Mouse (Mus musculus) hindbrain, postnatal 0 days (tissue): ENCODE data around the gene Hes6. TPM values are rescaled to one million over a fixed set of nuclear protein-coding genes. Genes with fewer than 3 reads are reported as not detected.
A peak's percentile ranks its signal among the peaks of the same experiment; 100 is the strongest.

Experiments used
- ATAC-seq: fragments of 200-750 bp; cut with Nextera tagmentation; 2 replicates; pipeline ENCODE4 v1.8.0; 2017; ENCODE audit warnings: mild to moderate bottlenecking, moderate TSS enrichment, moderate library complexity
- DNase-seq: peaks from one replicate; pipeline ENCODE4 v3.0.0-alpha.2; 2015; ENCODE audit warnings: low spot score
- H3K27ac ChIP-seq: fragments of 300-500 bp; sonication (generic); 2 replicates; pipeline ENCODE4 v1.5.1; 2014; ENCODE audit warnings: mild to moderate bottlenecking
- H3K27me3 ChIP-seq: fragments of 300-500 bp; sonication (generic); 2 replicates; pipeline ENCODE4 v1.6.1; 2014; ENCODE audit warnings: low read length, mixed read lengths; ENCODE audit not compliant: insufficient read depth
- H3K36me3 ChIP-seq: fragments of 300-500 bp; sonication (generic); 2 replicates; pipeline ENCODE4 v1.6.1; 2014; ENCODE audit warnings: low read length, mixed read lengths; ENCODE audit not compliant: insufficient read depth
- H3K4me1 ChIP-seq: fragments of 300-500 bp; sonication (generic); 2 replicates; pipeline ENCODE4 v1.6.1; 2014; ENCODE audit warnings: antibody characterized with exemption, low read length, mixed read lengths; ENCODE audit not compliant: insufficient read depth
- H3K4me2 ChIP-seq: fragments of 300-500 bp; sonication (generic); 2 replicates; pipeline ENCODE4 v1.6.1; 2014; ENCODE audit warnings: low read depth, mild to moderate bottlenecking, low read length, moderate library complexity, mixed read lengths
- H3K4me3 ChIP-seq: fragments of 300-500 bp; sonication (generic); 2 replicates; pipeline ENCODE4 v1.5.1; 2014; ENCODE audit warnings: low read length
- H3K9ac ChIP-seq: fragments of 300-500 bp; sonication (generic); replicated peaks from 2 replicates; pipeline ENCODE4 v1.6.1; 2014; ENCODE audit warnings: mild to moderate bottlenecking, low read length, moderate library complexity, mixed read lengths
- H3K9me3 ChIP-seq: fragments of 300-500 bp; sonication (generic); 2 replicates; pipeline ENCODE4 v1.6.1; 2016; ENCODE audit warnings: low read length, mixed read lengths
- CTCF ChIP-seq: IDR thresholded peaks from 2 replicates; pipeline ENCODE4 v1.5.1; 2016; ENCODE audit warnings: antibody characterized with exemption, control low read depth, low read depth
- WGBS: fragments of 180-500 bp; shearing (Covaris S2); extraction: QIAGEN DNeasy Blood & Tissue Kit; methylation state at CpG from one replicate; pipeline ENCODE4 v1.1.7; 2014; 5-methylcytosine and 5-hydroxymethylcytosine counted together
- polyA plus RNA-seq: library from polyadenylated mRNA; unstranded; fragments of >200 nt; fragmentation: Nextera tagmentation; extraction: Ambion mirVana; gene quantifications from 2 replicates; pipeline ENCODE4 v1.2.1, GENCODE M21; 2015
- total RNA-seq: library from RNA; depleted of rRNA; stranded (reverse); fragments of >200 nt; gene quantifications from 2 replicates; pipeline ENCODE4 v1.2.3, GENCODE M21; 2014

Hes6 gene
- total and polyA plus RNA-seq, 2 experiments from 2014 or later, result 129 to 160 TPM

- Histone ChIP-seq H3K36me3 (peaks cover 30% of the 10 kb centered on the region), H3K4me1 (peaks cover 3% of the 10 kb centered on the region; the same call in 1 of the 2 replicates), H3K9me3 (no peaks in the 10 kb centered on the region), H3K4me3 (no peak overlapping the region), H3K27me3 (no peaks in the 10 kb centered on the region), H3K27ac (no peak overlapping the region), H3K4me2 (no peak overlapping the region), H3K9ac (no peak overlapping the region)
- ATAC-seq (no peak), DNase-seq (no peak)
- WGBS, result 62% methylated on average over 5 of the region's 5 CpGs
- TF ChIP-seq CTCF, result no peak
Observed at GRCm38 (mm10) chr1:91451547-91452084, 37.8 kb upstream of the Hes6 start.

- Histone ChIP-seq H3K9ac (no peak overlapping the region), H3K9me3 (no peaks in the 10 kb centered on the region), H3K4me1 (no peaks in the 10 kb centered on the region; the same call in 1 of the 2 replicates), H3K27ac (no peak overlapping the region), H3K4me2 (no peak overlapping the region), H3K27me3 (no peaks in the 10 kb centered on the region), H3K36me3 (peaks cover 32% of the 10 kb centered on the region), H3K4me3 (no peak overlapping the region)
- no peak for DNase-seq
- 84% methylated on average over 5 of the region's 5 CpGs for WGBS
- TF ChIP-seq CTCF, result no peak
- no peak for ATAC-seq
Observed at GRCm38 (mm10) chr1:91450851-91451250, 37.0 kb upstream of the Hes6 start.

GRCm38 (mm10) chr1:91448688-91449087 lies 34.9 kb upstream of the Hes6 start:
- no peak for ATAC-seq
- H3K9ac ChIP-seq, result no peak overlapping the region
- H3K9me3 ChIP-seq, result no peaks in the 10 kb centered on the region
- WGBS, result 95% methylated on average over 10 of the region's 10 CpGs
- H3K4me1 ChIP-seq, result no peaks in the 10 kb centered on the region
- TF ChIP-seq CTCF, result no peak
- no peak for DNase-seq
- H3K4me3 ChIP-seq, result no peak overlapping the region
- H3K36me3 ChIP-seq, result peaks cover 47% of the 10 kb centered on the region
- H3K27ac ChIP-seq, result no peak overlapping the region
- no peaks in the 10 kb centered on the region for H3K27me3 ChIP-seq
- H3K4me2 ChIP-seq, result no peak overlapping the region

GRCm38 (mm10) chr1:91446511-91446910 lies 32.7 kb upstream of the Hes6 start:
- Histone ChIP-seq H3K36me3 (peaks cover 60% of the 10 kb centered on the region), H3K9me3 (no peaks in the 10 kb centered on the region), H3K4me1 (no peaks in the 10 kb centered on the region), H3K4me3 (no peak overlapping the region), H3K9ac (no peak overlapping the region), H3K4me2 (no peak overlapping the region), H3K27ac (peak overlapping the region; percentile 49; the same call in 1 of the 2 replicates), H3K27me3 (no peaks in the 10 kb centered on the region)
- WGBS, result 80% methylated on average over 4 of the region's 4 CpGs
- ATAC-seq, result no peak
- no peak for TF ChIP-seq CTCF
- no peak for DNase-seq

GRCm38 (mm10) chr1:91446060-91446459 lies 32.2 kb upstream of the Hes6 start:
- no peaks in the 10 kb centered on the region for H3K9me3 ChIP-seq
- WGBS, result 53% methylated on average over 8 of the region's 8 CpGs
- DNase-seq (peak; percentile 68), ATAC-seq (no peak)
- peaks cover 61% of the 10 kb centered on the region for H3K36me3 ChIP-seq
- no peaks in the 10 kb centered on the region for H3K4me1 ChIP-seq
- no peak overlapping the region for H3K4me3 ChIP-seq
- no peaks in the 10 kb centered on the region for H3K27me3 ChIP-seq
- no peak overlapping the region for H3K4me2 ChIP-seq
- H3K27ac ChIP-seq, result peak overlapping the region; percentile 49
- no peak for TF ChIP-seq CTCF
- H3K9ac ChIP-seq, result no peak overlapping the region

GRCm38 (mm10) chr1:91444841-91445830 lies 31.3 kb upstream of the Hes6 start:
- ATAC-seq (no peak), DNase-seq (no peak)
- H3K4me3 ChIP-seq, result no peak overlapping the region
- no peak overlapping the region for H3K4me2 ChIP-seq
- H3K4me1 ChIP-seq, result no peaks in the 10 kb centered on the region
- no peak for TF ChIP-seq CTCF
- no peaks in the 10 kb centered on the region for H3K9me3 ChIP-seq
- peak overlapping the region; percentile 49; the same call in 1 of the 2 replicates for H3K27ac ChIP-seq
- peaks cover 66% of the 10 kb centered on the region for H3K36me3 ChIP-seq
- H3K9ac ChIP-seq, result no peak overlapping the region
- no peaks in the 10 kb centered on the region for H3K27me3 ChIP-seq
- WGBS, result 87% methylated on average over 17 of the region's 17 CpGs
